Mouse (Mus musculus) adrenal gland, adult (tissue): ENCODE results near the gene Klhl26.

Experiments
- DNase-seq, 2 experiments: peaks; one replicate each; pipeline ENCODE4 v3.0.0; 2022 to 2023; ENCODE audit warnings: low spot score in 1 of 2; ENCODE audit not compliant: inconsistent age in 2 of 2

Gene Klhl26

DNA sequence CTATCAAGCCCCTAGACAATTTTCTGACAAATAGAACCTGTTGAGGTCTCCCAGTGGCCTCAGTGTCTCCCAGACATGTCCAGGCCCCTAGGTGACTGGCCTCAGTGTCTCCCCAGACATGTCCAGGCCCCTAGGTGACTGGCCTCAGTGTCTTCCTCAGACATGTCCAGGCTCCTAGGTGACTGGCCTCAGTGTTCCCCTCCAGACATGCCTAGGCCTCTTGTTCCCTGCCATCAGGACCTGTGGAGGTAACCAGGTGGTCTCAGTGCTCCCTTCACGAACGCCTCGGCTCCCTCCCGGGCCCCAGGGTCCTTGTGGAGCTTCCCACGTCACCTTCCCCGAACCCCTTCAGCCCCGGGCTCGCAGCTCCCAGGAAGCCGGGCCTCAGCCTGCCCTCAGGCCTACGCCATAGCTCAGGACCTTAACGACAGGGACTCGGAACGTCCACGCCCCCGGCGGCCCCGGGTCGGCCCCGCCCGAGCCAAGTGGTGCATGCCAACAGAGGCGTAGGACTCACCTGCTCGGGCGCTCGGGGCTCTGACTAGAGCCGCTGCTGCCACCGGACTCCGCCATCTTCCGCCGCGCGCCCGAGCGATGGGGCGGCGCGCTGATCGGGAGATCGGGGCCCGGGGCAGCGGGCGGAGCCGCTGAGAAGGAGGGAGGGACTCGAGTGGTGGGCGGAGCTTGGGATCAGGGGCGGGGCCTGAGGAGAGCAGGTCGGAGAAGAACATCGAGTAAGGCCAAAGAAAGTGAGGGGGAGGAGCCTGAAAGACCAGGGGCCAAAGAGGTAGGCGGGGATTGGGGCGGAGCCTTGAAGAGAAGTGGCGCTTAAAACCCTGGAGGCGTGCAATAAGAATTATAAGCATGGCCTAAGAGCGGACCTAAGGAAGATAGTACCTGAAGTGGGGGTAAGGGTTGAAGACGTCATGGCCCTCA, at the start of gene Klhl26:
TSS of gene Klhl26 (minus strand) at position 636 of the 936 bp plus-strand sequence.
- DNase-seq: peak; percentile 98 to 99

DNA sequence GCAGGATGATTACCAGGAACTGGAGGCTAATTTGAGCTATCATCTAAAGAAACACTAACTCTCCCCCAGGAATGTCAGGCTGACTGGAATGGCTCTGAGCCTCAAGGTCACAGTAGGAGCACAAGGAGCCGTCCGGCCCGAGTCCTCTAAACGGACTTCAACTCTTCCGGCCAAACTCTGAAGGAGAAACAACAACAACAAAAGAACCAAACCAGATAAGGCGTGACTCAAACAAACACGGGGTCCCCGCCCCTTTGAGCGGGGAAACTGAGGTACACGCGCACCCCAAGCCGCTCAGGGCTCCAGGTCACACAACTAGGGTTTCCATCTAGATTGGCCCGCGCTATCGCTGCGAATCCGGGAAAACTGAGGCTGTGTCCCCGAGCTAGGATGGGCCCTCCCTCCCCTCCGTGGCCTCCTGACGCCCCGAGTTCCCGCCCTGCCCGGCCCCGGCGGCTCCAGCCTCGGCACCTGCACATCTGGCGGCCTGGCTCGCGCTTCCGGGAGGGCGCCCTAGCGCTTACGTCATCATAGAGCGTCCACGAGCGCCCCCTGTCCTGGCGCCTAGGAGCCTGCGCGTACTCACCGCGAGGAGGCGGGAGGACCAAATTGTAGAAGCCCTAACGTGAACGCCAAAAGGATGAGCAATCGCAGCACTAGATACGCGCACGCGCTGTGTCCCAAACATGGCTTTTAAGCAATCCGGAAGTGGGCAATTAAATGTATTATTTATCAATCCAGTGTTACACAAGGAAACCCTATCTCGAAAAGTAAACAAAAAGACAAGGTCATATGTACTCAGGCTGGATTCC, 46.0 kb upstream of the Klhl26 start:
- DNase-seq: peak; percentile 97 to 98

DNA sequence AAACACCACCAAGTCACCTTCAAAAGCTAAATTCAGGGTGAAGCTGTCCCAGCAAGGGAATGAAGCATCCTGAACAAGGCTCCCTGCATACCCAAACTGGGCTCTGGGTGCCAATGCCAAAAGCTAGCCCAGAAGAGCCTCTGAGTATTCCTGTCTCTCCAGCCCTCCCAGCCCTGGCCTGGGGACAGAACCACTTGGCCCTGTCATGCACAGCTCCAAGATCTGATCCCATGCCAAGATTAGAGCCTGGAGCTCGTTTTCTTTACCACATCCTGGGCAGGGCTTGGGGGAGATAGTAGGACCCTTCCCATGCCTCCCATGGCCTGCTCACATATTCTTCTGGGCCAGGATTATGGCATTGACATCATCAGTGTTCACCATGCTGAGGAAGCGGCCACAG, 42.8 kb upstream of the Klhl26 start:
- no peak for DNase-seq

DNA sequence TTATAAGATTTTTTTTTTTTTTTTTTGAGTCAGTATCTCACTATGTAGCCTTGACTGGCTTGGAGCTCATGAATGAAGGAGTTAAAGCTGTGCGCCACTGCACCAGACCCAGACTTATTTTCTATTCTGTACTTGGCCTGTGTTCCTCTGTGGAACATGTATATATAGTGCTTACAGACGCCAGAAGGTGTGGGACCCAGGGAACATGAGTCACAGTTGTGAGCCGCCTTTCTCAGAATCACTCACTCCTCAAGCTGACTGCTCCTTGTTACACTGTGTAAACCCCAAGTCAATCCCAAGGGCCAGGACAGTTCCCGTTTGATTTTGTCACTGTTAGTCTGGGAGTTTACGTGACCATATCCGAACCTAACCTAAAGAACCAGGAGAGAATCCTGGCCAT, 42.3 kb upstream of the Klhl26 start:
- DNase-seq: no peak

DNA sequence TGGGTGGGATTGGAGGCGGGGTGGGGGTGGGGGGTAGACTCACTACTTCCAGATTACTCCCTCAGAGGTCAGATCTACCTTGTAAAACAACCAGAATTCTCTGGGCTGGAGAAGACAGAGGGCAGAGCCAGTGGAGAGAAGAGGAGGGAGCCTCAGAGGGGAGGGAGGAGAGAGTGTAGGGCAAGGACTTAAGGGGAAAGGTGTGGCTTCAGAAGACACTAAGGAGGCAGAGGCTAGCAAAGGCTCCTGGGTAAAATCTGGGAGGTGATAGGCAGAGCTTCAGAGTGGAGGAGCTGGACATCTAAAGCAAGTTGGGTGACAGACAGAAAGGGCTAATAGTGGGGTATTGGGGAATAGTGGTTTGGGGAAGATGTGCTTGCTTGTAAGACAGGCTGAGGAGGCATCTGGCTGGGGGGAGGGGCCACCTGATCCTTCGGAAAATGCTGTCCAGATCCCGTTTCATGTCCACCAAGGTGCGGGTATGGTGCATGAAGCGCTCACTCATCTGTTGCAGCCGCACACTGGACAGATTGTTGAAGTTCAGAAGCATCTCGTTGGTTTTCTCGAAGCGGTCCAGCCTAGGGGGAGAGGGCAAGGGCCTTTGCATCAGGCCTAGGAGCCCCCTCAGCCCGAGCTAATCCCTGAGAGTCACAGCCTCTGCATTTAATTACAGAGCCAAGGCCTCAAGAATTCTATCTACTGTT, 41.3 kb upstream of the Klhl26 start:
- no peak for DNase-seq

DNA sequence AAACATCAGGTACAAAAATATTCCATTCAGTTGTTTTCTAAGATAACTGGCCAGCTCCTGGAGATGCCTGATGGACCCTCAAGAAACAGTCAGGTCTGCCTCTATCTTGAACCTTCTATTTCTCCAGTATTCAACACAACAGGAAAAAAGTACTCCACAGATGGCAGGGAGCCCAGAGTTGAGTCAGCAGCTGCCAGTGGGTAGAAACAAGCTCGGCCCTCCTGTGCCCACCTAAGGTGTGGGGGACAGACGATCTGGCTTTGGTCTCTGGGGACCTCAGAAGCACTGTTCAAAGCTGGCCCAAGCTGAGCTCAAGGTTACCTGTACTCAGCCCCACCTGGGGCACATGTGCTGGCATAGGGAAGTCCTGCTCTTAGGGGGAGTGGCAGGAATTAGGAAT, 36.7 kb upstream of the Klhl26 start:
- peak; percentile 77 to 86 for DNase-seq

DNA sequence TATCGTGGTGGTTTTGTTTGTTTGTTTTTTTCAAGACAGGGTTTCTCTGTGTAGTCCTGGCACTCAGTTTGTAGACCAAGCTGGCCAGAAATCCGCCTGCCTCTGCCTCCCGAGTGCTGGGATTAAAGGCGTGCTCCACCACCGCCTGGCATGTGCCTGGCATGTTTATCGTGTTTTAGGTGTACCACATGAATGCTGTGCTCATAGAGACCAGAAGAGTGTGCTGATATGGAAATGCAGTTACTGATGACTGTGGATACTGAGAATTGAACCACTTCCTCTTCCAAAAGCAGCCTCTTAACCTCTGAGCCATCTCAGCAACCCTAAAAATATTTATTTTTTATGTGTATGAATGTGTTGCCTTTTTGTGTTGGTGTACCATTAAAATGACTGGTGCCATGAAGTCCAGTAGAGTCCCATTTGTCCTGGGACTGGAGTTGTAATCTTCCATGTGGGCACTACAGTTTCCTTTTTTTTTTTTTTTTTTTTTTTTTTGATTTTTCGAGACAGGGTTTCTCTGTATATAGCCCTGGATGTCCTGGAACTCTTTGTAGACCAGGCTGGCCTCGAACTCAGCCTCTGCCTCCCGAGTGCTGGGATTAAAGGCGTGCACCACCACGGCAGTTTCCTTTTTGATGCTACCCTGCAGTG, 35.6 kb upstream of the Klhl26 start:
- DNase-seq: no peak

DNA sequence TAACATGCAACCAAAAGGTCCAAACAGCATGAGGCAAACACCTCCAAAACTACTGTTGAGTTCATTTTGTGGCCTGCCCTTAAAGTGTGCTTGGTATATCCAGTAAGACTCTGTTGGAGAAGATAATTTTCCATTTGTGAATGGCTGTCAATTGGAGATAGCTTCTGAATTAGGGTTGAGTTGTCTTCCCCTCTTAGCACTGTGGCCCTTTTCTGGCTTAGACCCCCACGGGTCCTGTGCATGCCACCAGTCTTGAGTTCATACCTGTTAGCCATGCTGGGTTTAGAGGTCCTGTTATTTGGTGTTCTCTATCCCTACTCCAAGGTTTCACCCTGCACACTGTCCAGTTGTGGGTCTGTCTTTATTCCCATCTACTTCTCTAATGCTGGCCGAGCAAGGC, 35.0 kb upstream of the Klhl26 start:
- DNase-seq: no peak

DNA sequence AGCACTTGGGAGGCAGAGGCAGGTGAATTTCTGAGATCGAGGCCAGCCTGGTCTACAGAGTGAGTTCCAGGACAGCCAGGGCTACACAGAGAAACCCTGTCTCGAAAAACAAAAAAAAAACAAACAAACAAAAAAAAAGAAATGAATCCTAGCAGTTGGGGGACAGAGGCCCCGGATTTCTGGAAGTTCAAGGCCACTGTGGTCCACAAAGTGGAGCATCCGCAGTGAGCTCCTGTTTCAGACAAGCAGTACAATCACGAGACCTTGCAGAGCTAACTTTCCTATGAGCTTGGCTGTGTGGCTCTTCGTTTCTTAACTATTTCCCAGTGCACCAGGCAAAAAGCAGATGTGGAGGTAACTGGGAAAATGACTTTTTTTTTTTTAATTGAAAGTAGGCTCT, 34.4 kb upstream of the Klhl26 start:
- peak in 1 of 2 experiments; percentile 52 for DNase-seq

DNA sequence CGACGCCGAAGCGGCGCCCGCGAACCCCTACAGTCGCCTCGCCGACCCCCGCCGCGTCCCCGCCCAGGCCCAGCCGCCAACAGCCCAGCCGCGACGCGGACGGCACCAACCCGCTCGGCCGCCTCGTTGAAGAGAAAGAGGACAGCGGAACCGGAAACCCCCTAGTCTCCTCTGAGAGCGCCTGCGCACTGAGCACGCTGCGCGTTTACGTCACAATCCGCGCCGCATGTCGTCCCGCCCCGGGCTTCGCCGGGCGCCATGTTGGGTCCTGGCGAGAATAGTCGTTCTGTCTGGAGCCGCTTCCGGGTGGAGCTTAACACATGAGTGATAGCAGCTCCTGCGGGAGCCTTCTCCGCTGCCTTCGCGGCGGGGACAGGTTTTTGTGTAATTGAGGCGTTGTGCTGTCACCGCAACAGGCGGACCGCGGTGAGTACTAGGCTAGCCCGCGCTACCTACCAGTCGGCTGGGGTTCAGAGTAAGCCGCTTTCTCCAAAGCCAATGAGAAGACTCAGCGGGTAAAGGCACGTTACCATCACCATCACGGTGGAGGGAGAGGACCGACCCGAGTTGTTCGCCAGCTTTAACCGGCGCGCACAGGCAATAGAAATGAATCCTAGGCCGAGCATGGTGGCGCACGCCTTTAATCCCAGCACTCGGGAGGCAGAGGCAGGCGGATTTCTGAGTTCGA, 33.6 kb upstream of the Klhl26 start, which contains the start of gene Uba52:
TSS of gene Uba52 (minus strand) at position 574 of the 688 bp plus-strand sequence.
- DNase-seq: peak; percentile 98 to 99

DNA sequence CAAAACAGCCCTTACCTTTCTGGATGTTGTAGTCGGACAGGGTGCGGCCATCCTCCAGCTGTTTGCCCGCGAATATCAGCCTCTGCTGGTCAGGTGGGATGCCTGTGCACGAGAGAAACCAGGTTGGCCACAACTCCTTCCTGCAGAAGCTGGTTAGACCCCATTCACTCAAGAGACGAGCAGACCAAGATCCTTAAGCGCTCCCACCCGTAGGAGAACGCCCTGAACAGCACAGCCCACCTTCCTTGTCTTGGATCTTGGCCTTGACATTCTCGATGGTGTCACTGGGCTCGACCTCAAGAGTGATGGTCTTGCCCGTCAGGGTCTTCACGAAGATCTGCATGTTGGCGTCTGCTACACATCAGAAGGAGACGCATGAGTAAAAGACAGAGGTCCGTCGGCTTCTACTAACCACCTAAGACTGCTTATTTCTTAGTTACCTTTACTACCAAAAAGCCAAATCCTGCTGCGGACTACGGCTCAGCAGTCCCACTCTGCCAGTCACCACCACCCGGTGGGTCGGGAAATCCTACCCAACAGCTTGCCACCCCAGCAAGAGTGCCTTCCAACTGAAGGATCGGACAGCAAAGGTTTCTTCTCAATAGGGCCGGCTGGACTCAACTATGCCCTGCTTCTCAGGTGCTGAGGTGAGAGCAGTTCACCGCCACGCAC, 32.6 kb upstream of the Klhl26 start:
- DNase-seq: peak in 1 of 2 experiments; percentile 60

DNA sequence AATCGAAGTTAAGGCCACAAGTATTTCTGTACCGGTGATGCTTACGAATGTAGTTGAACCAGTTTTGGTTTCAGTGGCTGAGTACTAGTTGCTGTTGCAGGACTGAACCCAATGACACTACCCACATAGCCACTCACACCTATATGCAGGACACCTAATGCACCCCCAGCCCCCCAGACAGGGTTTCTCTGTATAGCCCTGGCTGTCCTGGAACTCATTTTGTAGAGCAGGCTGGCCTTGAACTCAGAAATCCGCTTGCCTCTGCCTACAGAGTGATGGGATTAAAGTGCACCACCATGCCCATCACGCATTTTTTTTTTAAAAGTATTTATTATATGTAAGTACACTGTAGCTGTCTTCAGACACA, 30.2 kb upstream of the Klhl26 start:
- DNase-seq: peak in 1 of 2 experiments; percentile 62

DNA sequence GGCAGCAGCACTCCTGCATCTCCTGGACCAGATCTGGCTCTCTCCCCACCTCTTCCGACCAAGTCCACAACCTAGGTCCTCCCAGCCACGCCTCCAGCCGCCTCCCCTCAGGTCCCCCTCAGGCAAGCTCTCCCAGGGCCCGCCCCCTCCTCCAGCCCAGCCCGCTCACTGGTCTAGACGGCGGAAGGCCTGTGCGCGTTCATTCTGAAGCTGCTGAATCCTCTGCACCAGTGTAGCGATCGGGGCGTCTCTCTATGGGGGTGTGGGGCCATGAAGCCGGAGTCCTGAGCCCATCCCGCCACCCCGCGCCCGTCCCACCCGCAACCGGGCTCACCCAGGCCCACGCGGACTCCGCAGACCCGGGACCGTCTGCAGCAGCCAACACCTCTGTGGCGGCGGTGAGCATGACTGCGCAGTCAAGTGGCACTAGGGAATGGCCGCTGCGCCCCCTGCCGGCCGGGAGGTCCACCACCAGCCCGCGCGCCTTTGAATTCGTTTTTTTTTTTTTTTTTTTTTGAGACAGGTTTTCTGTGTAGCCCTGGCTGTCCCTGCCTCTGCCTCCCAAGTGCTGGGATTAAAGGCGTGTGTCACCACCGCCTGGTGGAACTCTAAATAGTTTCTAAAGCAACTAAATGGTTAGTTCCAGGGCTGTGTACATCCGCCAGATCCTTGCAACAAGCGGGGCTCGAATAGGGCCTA, 29.7 kb upstream of the Klhl26 start, which contains the start of gene Rex1bd:
TSS of gene Rex1bd (minus strand) at position 425 of the 699 bp plus-strand sequence.
- DNase-seq: peak; percentile 96 to 99

DNA sequence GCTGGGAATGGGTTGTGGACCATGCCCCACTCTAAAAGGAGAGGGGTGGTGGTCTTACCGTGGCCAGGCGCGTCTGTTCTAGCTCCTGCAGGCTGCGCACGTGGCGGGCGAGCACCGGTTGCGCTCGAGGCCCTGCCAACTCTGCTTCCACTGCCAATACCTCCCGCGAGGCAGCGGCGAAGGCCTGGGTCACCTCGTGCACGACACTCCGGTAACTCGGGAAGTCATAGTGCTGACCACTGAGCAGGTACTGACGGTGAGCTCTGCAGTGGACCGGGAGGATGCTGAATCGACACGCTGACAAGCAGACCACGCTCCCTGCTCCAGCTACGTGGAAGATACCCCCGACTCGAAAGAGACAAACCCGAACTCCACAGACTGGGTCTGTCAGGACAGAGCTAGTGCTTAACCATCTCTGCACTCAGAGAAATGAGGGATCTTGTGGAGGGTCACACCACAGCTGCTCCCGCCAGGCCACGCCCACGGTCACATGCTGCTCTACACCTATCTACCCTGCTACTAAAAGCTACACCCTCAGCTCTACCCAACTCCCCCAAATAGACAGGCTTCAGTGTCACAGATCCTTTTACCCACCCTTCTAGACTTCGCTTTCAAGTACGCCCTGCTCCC, 29.0 kb upstream of the Klhl26 start:
- peak in 1 of 2 experiments; percentile 57 for DNase-seq

DNA sequence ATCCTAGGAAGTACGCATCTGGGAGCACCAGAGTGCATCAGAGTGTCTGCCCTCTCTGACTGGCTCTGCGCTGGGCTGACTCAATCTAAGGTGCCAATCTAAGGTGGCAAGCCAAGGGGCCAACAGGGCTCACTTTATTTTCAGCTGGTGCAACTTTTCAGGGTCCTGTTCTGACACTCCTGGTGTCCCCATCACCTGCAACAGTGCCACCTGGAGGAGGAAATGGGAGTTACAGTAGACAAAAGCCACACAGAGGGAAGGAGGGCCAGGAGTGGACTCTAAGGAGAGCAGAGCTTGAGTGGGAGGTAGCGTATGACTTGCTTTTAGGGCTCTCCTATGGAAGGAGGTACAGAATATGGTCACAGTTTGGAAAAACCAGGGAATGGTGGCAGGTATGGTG, 28.1 kb upstream of the Klhl26 start:
- peak; percentile 74 to 93 for DNase-seq

DNA sequence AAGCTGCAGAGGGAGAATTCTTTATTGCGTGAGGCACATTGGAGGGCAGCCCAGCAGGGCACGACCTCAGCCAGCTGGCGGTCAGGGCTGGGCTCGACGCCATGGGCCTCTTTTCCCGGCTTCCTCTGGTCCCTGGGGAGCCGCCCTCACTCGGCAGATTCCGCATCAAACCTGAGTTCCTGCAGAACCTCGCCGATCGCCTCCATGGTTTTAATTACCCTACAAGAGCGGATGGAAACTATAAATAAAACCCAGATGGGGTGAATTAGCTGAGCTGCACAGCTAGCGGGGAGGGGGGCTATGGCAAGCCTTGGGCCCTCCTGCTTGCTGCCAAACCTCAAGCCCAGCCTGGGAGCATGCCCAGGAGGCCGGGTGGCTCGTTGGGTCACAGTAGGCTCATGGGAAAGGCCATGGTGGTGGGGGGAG, 27.5 kb upstream of the Klhl26 start:
- peak in 1 of 2 experiments; percentile 81 for DNase-seq

DNA sequence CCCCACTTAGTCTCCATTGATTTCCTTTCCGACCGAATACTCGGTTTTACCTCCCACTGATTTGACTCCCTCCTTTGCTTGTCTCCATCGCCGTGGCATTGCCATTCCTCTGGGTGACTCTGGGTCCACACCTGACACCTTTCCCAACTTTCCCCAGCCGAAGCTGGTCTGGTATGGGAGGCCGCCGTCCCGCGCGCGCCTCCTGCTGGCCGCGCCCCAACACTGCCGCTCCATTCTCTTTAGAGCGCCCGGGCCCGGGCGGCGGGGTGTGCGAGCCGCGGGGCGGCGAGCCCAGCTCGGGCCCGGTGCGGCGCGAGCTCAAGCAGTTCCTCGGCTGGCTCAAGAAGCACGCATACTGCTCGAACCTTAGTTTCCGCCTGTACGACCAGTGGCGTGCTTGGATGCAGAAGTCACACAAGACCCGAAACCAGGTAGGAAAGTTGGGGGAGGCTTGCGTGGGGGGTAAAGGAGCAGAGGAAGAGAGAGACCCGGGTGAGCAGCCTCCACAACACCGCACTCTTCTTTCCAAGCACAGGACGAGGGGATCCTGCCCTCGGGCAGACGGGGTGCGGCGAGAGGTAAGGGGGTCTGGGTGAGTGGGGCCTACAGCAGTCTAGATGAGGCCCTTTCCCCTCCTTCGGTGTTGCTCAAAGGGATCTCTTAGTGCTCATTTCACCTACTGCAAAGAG, 26.4 kb upstream of the Klhl26 start:
- peak; percentile 58 to 86 for DNase-seq

DNA sequence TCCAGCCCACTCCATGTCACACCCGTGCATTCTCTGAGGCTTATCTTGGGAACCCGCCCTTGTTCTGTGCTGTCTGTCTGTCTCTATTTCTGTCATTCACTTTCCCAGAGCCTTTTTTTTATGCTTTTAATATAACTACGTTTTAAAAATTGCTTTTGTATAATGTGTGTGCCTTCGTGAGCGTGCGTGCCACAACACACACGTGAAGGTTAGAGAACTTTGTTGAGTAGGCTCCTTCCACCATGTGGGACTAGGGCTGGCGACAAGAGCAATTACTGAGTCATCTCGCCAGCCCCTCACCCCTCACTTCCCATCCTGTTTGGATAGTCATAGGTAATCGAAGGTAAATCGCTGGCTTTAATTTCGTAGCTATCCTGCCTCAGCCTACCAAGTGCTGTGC, 25.8 kb upstream of the Klhl26 start:
- DNase-seq: no peak
